Mouse (Mus musculus): ENCODE data around the gene Dab2. TPM values are rescaled to one million over a fixed set of nuclear protein-coding genes. Genes with fewer than 3 reads are reported as not detected.

Dab2 gene
- polyA plus RNA-seq, 1 experiment from 2014 or later, result 81.8 TPM

- Histone ChIP-seq H3K27me3 (no peaks in the 10 kb centered on the region), H3K9me3 (no peaks in the 10 kb centered on the region), H3K4me3 (no peak overlapping the region), H3K9ac (no peak overlapping the region), H3K4me1 (peaks cover 7% of the 10 kb centered on the region), H3K36me3 (no peaks in the 10 kb centered on the region), H3K27ac (no peak overlapping the region), H3K4me2 (no peak overlapping the region)
- WGBS, result 90% methylated on average over 3 of the region's 3 CpGs
- ATAC-seq (ENCODE audit: insufficient number of reproducible peaks, insufficient read depth, low FRiP score, low TSS enrichment, low read depth), result no peak
Observed at GRCm38 (mm10) chr15:6469384-6469783, 169.8 kb downstream of the Dab2 start.

GRCm38 (mm10) chr15:6483561-6483960, 184.0 kb downstream of the Dab2 start:
- Histone ChIP-seq H3K36me3 (no peaks in the 10 kb centered on the region), H3K4me3 (no peak overlapping the region), H3K4me1 (no peaks in the 10 kb centered on the region), H3K9me3 (0 out of 2 replicates have a peak, but pooled peaks cover 2% of the 10 kb centered on the region), H3K27me3 (no peaks in the 10 kb centered on the region), H3K27ac (no peak overlapping the region), H3K9ac (no peak overlapping the region), H3K4me2 (no peak overlapping the region)
- 76% methylated on average over 3 of the region's 3 CpGs for WGBS
- no peak for ATAC-seq (ENCODE audit: insufficient number of reproducible peaks, insufficient read depth, low FRiP score, low TSS enrichment, low read depth)

Other genes with a start within 250 kb of the Dab2 start
- not detected in 2 replicates for gene C9, start 145.5 kb downstream of the Dab2 start, polyA plus RNA-seq (2015; fragmentation: Nextera tagmentation; extraction: Ambion mirVana)
- gene Fyb, start 223.1 kb downstream of the Dab2 start, polyA plus RNA-seq (2015; fragmentation: Nextera tagmentation; extraction: Ambion mirVana), result 4.6 and 9.0 TPM in 2 replicates

All from embryonic facial prominence, embryonic 13.5 days (tissue).